Mouse (Mus musculus) c-Kit-positive CD71-positive TER-119-positive erythroid progenitor cells, embryonic 14.5 days (primary cell): ENCODE measurements around the gene Arid2.
"Not testable (repeated sequence)": the region's sequence is repeated elsewhere in the genome, so short reads cannot be mapped to it uniquely, and the experiment has no call there.

Experiments
- DNase-seq: peaks from one replicate; pipeline ENCODE4 v3.0.0-alpha.2; 2013; ENCODE audit warnings: low spot score

Gene Arid2

DNA sequence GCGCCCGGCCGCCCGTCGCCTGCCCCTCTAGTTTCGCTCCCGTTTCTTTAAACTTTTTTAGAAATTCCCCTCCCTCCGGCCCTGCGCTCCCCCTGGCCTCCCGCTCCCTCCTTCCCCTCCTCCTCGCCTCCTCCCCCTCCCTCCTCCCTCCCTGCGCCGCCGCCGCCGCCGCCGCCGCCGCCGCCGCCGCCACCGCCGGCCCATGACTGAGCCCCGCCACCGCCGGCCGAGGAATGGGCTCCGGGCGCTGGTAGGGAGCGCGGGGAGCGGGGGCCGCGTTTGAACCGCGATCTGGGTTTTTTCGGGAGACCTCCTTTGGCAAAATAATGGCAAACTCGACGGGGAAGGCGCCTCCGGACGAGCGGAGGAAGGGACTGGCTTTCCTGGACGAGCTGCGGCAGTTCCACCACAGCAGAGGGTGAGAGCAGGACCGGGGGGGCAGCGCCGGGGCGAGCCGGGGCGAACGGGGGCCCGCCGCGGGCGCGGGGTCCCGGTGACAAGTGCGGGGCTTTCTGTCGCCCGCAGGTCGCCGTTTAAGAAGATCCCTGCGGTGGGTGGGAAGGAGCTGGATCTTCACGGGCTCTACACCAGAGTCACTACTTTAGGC is at the start of gene Arid2:
Arid2 (plus strand) TSS at position 150 of the 607 bp plus-strand sequence.
- DNase-seq = no peak

DNA sequence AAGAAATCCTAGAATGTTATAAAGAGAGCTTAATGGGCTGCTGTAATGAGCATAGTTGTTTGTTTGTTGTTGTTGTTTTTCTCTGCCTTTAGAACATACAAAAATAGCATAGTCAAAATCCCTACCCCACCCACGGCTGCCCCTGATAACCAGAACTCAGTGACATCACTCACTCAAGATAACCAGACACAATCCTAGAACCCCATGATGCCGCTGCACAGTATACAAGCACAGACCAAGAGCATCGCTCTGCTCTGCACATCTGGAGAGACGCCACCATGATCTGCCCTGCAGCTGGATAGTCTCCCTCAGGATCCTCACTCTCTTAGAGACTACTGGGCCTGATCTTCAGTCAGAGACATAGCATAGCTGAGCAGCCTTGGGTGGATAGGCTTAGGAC is 49.2 kb upstream of the Arid2 start:
- DNase-seq = peak; percentile 40

- DNase-seq = no peak
Observed at GRCm38 (mm10) chr15:96244171-96244570, 43.1 kb upstream of the Arid2 start.

DNA sequence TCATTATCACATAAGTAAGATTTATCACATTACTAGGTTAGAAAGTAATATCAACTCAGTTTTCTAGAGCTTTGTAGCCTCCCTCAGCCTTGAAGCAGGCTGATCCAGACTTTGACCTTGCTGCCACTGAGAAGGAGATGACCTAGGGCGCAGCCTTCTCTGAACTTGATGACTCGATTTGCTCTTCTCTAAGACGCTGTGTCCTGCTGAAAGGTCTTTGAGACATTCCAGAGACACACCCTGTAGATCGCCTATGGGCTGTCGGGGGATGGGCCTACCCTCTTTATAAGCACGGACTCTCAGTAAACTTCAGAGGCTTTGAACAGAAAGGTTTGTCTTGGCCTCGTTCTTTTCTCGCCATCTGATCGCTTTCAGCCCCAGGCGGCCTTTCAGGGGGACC is 42.6 kb upstream of the Arid2 start:
- not testable (repeated sequence) for DNase-seq

DNA sequence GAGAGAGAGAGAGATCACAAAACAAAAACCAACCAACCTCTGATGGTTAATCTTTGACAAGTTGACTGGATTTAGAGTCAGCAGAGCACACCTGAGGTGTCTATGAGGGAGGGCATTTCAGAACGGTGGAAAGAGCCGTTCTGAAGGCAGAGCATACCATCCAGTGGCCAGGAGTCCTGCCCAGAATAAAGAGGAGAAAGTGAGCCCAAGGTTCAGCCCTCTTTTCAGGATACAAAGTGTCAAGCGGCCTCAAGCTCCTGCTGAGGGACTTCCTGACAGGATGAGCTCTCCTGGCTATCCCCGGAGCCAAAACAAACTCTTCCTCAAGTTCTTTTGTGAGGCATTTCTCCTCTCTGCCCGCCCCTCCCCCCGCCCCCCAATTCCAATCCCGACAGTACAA is 33.5 kb upstream of the Arid2 start:
- DNase-seq = no peak

DNA sequence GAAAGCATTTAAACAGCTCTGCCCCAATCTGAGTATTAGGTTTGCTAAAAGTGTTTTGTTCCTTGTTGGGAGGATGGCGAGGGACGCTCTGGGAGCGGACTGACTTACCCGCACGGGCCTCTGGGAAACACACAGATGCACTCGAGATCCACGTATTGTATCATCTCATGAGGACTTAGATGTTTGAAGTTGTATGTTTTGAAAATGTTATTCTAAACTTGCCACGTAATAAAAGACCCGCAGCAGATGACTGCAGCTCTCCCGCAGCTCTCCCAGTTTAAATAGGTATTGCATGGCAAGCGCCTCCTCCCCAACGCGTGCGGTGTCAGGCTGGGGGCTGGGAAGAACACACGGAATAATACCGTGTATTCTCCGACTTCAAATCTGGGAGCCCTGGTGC is 33.0 kb upstream of the Arid2 start:
- no peak for DNase-seq

DNA sequence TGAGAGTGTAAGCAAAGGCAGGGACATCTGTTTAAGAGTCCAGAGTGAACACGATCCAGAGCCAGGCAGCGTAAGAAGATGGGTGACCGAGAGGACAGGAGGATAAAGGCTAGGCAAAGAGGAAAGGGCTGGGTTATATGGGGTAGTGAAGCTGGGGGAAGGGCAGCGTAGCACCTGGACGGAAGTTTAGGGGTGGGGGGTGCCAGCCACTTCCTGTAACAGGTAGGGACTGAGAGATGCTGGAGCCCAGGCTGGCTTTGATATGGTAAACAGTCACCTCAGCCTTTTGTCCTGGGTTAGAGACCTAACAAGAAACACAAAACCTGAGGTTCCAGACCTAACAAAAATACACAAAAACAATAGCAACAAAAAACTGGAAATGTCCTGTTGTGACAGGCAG is 29.5 kb upstream of the Arid2 start:
- DNase-seq = no peak

- no peak for DNase-seq
Observed at GRCm38 (mm10) chr15:96264614-96265013, 22.7 kb upstream of the Arid2 start.

DNA sequence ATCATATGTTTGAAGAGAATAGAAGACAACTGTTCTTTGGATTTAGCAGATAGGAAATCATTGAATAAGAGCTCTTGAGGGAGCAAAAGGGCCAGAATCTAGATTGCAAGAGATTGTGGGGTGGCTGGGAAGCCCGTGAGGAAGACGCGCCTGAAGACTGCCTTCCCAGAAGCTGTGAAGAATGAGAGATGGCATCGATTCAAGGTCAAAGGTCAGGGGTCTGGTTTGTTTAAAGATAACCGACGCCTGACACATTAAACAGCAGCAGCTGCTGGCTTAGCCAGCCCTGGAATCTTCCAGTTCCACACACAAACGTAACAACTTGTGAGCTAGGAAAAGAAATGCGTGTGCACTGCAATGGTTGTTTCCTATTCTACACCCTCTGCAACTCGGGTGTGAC is 19.4 kb upstream of the Arid2 start:
- no peak for DNase-seq

- DNase-seq = no peak
Observed at GRCm38 (mm10) chr15:96268610-96269009, 18.7 kb upstream of the Arid2 start.

DNA sequence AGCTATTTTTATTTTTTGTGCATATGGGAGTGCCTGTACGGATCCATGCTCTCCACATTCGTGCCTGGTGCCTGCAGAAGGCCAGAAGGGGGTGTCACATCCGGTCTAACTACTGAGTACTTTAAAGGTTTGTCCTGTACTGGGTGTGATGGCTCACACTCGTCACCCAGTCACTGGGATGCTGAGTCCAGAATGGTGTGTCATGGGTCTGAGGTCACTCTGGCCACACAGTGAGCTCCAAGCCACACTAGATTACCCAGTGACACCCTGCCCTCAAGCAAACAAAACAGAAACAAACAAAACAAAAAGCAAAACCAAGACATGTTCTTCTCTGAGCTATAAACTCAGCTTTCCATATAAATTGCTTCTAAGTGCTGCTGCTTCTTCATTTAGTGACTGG is 17.9 kb upstream of the Arid2 start:
- no peak for DNase-seq

GRCm38 (mm10) chr15:96270272-96270880 is 16.9 kb upstream of the Arid2 start:
- no peak for DNase-seq

- no peak for DNase-seq
Observed at GRCm38 (mm10) chr15:96272356-96272755, 15.0 kb upstream of the Arid2 start.

- no peak for DNase-seq
Observed at GRCm38 (mm10) chr15:96274341-96274740, 13.0 kb upstream of the Arid2 start.

DNA sequence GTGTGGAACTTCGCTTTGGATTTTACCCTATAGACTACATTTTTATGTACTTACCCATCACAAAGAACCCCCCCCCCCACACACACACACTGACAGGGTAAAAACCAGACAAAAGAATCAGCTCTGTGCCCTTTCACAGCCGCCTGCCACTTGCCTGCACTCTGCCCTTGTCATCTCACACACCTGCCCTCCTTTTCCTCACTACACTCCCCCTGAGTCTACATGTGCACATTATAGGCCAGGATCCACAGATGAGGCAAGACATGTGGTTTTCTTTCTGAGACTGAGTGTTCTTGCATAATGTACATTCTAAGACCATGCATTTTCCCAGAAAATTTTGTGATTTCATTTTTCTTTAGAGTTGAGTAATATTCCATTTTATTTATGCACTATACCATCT is 12.1 kb upstream of the Arid2 start:
- no peak for DNase-seq

- DNase-seq = peak; percentile 57
Observed at GRCm38 (mm10) chr15:96275810-96276493, 11.4 kb upstream of the Arid2 start.

- DNase-seq = no peak
Observed at GRCm38 (mm10) chr15:96277061-96277460, 10.3 kb upstream of the Arid2 start.

DNA sequence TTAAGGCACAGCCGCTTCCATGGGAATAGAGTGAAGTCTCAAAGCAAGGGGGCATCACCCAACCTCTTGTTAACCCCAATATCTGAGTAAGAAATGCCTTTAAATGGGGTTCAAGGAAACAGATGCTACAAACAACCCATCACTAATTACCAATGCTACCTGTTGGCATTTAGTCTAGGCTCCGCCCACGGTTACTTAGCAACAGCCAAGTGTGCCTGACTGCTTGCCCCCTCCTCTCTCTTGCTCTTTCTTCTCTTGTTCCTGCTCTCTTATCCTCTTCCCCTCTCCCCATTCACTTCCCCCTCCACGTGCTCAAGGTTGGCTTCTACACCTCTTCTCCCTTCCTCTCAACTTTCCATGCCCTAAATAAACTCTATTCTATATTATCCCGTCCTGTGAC is 6.1 kb upstream of the Arid2 start:
- DNase-seq = no peak

GRCm38 (mm10) chr15:96283141-96283540 is 4.2 kb upstream of the Arid2 start:
- no peak for DNase-seq

DNA sequence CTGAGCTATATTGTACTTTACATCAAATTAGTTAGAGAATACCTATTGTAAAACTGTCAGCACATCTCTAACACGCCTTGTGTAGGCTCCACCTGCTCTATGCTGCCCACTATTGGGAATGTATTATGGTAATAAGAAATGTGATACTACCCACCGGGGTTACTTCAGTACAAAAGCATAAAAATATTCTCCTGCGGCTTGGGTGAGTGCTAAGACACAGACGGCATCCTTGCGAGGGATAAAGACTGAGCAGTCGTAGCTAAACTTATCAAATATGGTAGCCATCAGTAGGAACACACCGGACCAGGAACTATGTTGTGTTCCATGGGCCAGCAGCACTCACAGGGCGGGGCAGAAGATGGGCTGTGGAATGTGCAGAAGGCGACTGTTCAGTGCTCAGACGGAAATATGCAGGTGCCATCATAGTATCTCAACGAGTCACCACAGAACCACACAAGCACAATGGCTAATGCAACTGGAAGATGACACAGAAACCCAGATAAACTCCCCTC is 3.3 kb upstream of the Arid2 start:
- DNase-seq = no peak

- no peak for DNase-seq
Observed at GRCm38 (mm10) chr15:96284711-96285322, 2.5 kb upstream of the Arid2 start.

DNA sequence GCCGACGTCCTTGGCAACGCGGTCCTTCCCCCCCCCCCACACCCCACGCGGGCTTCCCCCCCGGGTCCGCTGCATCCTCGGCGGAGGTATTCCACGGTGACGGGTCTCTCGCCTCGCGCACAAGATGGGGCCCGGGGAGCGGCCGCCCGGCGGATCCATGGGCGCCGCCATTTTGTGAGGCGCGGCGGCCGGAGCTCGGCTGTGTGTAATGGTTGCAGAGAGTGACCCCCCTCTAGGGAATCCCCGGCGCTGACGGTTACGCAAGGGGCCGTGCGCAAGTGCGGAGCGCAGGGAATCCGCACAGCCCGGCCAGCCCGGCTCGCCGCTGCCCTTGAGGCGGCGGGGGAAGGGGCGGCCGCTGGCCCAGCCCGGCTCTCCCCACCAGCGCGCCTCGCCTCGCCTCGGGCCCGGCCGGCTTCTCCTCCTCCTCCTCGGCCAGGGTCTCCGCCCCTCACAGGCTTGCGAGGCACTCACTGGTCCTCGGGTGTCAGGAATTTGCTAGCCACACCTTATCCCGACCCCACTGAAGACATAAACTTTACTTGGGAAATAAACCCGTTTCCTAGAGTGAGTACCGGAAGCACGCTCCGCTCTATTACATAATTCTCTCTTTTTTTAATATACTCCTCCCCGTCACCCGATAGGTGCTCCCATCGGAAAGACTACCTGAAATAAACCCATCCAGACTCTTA is 1.8 kb upstream of the Arid2 start:
- peak; percentile 76 for DNase-seq
